Mouse (Mus musculus): Measurements from ENCODE around the gene Ctss.

- TF ChIP-seq CTCF (IDR thresholded peaks at IDR 0.05; ENCODE audit: borderline replicate concordance, extremely low read depth, insufficient read depth, insufficient read length) = no peak
- TF ChIP-seq POLR2A (IDR thresholded peaks at IDR 0.05; ENCODE audit: borderline replicate concordance, extremely low read depth, insufficient read depth, insufficient read length, poor library complexity, severe bottlenecking) = no peak
Observed at GRCm38 (mm10) chr3:95553986-95554385, 27.4 kb downstream of the Ctss start.
